Mouse (Mus musculus) MEL (cell line): ENCODE measurements around the gene Arhgap44. TPM values are rescaled to one million over a fixed set of nuclear protein-coding genes. Genes with fewer than 3 reads are reported as not detected.

Experiments used
- DNase-seq: peaks from one replicate; pipeline ENCODE4 v3.0.0; 2011; ENCODE audit warnings: low read depth, low spot score
- H3K27ac ChIP-seq: 2 replicates; pipeline ENCODE4 v1.5.1; 2012; ENCODE audit warnings: low read depth, mild to moderate bottlenecking, control low read depth, low read length, moderate library complexity; ENCODE audit not compliant: control insufficient read depth
- H3K27me3 ChIP-seq, 2 experiments: fragments of 150-350 bp in 1 of 2; sonication (generic) in 1 of 2; 2 replicates each; pipeline ENCODE4 v1.6.1; 2012; ENCODE audit warnings: low read length in 2 of 2, mild to moderate bottlenecking in 2 of 2, improper control_type of control experiment in 1 of 2, moderate library complexity in 1 of 2; ENCODE audit not compliant: insufficient read depth in 2 of 2, control insufficient read depth in 1 of 2
- H3K36me3 ChIP-seq, 2 experiments: 2 replicates each; pipeline ENCODE4 v1.6.1; 2012 to 2014; ENCODE audit warnings: low read length in 2 of 2, improper control_type of control experiment in 1 of 2, inconsistent platforms in 1 of 2, mild to moderate bottlenecking in 1 of 2; ENCODE audit not compliant: insufficient read depth in 2 of 2, control insufficient read depth in 1 of 2
- H3K4me1 ChIP-seq, 2 experiments: fragments of 150-350 bp in 1 of 2; sonication (generic) in 1 of 2; 2 replicates each; pipeline ENCODE4 v1.6.1; 2012; ENCODE audit warnings: low read length in 2 of 2, improper control_type of control experiment in 1 of 2, mild to moderate bottlenecking in 1 of 2; ENCODE audit not compliant: insufficient read depth in 2 of 2, control insufficient read depth in 1 of 2
- H3K4me3 ChIP-seq, 2 experiments: fragments of 150-350 bp in 1 of 2; sonication (generic) in 1 of 2; 2 replicates each; pipeline ENCODE4 v1.5.1; 2012; ENCODE audit warnings: low read depth in 2 of 2, low read length in 2 of 2, mild to moderate bottlenecking in 2 of 2, moderate library complexity in 2 of 2, control low read depth in 1 of 2, improper control_type of control experiment in 1 of 2; ENCODE audit not compliant: control insufficient read depth in 1 of 2, insufficient read depth in 1 of 2
- H3K79me2 ChIP-seq: 2 replicates; pipeline ENCODE4 v1.6.1; 2012; ENCODE audit warnings: mild to moderate bottlenecking, low read length, moderate library complexity; ENCODE audit not compliant: control insufficient read depth, poor library complexity, insufficient read depth
- H3K9ac ChIP-seq: 2 replicates; pipeline ENCODE4 v1.6.1; 2012; ENCODE audit warnings: low read depth, mild to moderate bottlenecking, control low read depth, low read length, moderate library complexity; ENCODE audit not compliant: control insufficient read depth, poor library complexity, severe bottlenecking
- H3K9me3 ChIP-seq: fragments of 150-350 bp; sonication (generic); replicated peaks from 2 replicates; pipeline ENCODE4 v1.6.1; 2012; ENCODE audit warnings: mild to moderate bottlenecking, low read length, improper control_type of control experiment, moderate library complexity; ENCODE audit not compliant: insufficient read depth
- BHLHE40 ChIP-seq: IDR thresholded peaks from 2 replicates; pipeline ENCODE4 v1.6.1; 2012; ENCODE audit warnings: low read depth, mild to moderate bottlenecking, inconsistent platforms, low read length, improper control_type of control experiment, borderline replicate concordance
- CHD2 ChIP-seq: IDR thresholded peaks from 2 replicates; pipeline ENCODE4 v1.6.1; 2011; ENCODE audit warnings: low read length, improper control_type of control experiment
- GATA1 ChIP-seq: IDR thresholded peaks from 2 replicates; pipeline ENCODE4 v1.6.1; 2011; ENCODE audit warnings: low read depth, low read length, improper control_type of control experiment
- JUND ChIP-seq: IDR thresholded peaks from 2 replicates; pipeline ENCODE4 v1.6.1; 2011; ENCODE audit warnings: low read depth, mild to moderate bottlenecking, improper control_type of control experiment, low read length
- MAFK ChIP-seq: IDR thresholded peaks from 2 replicates; pipeline ENCODE4 v1.6.1; 2011; ENCODE audit warnings: low read depth, mild to moderate bottlenecking, low read length, improper control_type of control experiment, borderline replicate concordance
- MAX ChIP-seq: IDR thresholded peaks from 2 replicates; pipeline ENCODE4 v1.6.1; 2011; ENCODE audit warnings: low read length, improper control_type of control experiment
- MAZ ChIP-seq: IDR thresholded peaks from 2 replicates; pipeline ENCODE4 v1.6.1; 2012; ENCODE audit warnings: low read depth, mild to moderate bottlenecking, inconsistent platforms, low read length, improper control_type of control experiment
- MYB ChIP-seq: IDR thresholded peaks from 2 replicates; pipeline ENCODE4 v1.6.1; 2011; ENCODE audit warnings: mild to moderate bottlenecking, low read depth, low read length, improper control_type of control experiment
- MYC ChIP-seq: IDR thresholded peaks from 2 replicates; pipeline ENCODE4 v1.6.1; 2011; ENCODE audit warnings: low read depth, mild to moderate bottlenecking, low read length, improper control_type of control experiment, moderate library complexity
- NRF1 ChIP-seq: IDR thresholded peaks from 2 replicates; pipeline ENCODE4 v1.6.1; 2014; ENCODE audit warnings: low read depth, mild to moderate bottlenecking, inconsistent platforms, low read length, improper control_type of control experiment, moderate library complexity; ENCODE audit not compliant: poor library complexity, insufficient read depth, severe bottlenecking
- POLR2A ChIP-seq, 2 experiments: IDR thresholded peaks; 2 replicates each; pipeline ENCODE4 v1.6.1; 2011 to 2012; ENCODE audit warnings: low read length in 2 of 2, mild to moderate bottlenecking in 2 of 2, control low read depth in 1 of 2, improper control_type of control experiment in 1 of 2, low read depth in 1 of 2, moderate library complexity in 1 of 2; ENCODE audit not compliant: control insufficient read depth in 1 of 2, insufficient read depth in 1 of 2, poor library complexity in 1 of 2
- POLR2AphosphoS2 ChIP-seq: IDR thresholded peaks from 2 replicates; pipeline ENCODE4 v1.6.1; 2011; ENCODE audit warnings: low read length, improper control_type of control experiment
- POLR2AphosphoS5 ChIP-seq: IDR thresholded peaks from 2 replicates; pipeline ENCODE4 v1.6.1; 2012; ENCODE audit warnings: low read depth, borderline replicate concordance, mild to moderate bottlenecking, inconsistent platforms, low read length, moderate library complexity, mixed read lengths
- UBTF ChIP-seq: IDR thresholded peaks from 2 replicates; pipeline ENCODE4 v1.6.1; 2012; ENCODE audit warnings: low read depth, mild to moderate bottlenecking, inconsistent platforms, low read length, improper control_type of control experiment, moderate library complexity, borderline replicate concordance; ENCODE audit not compliant: insufficient read depth
- USF1 ChIP-seq: IDR thresholded peaks from 2 replicates; pipeline ENCODE4 v1.6.1; 2014; ENCODE audit warnings: low read depth, mild to moderate bottlenecking, inconsistent platforms, low read length, improper control_type of control experiment, moderate library complexity
- ZC3H11A ChIP-seq: IDR thresholded peaks from 2 replicates; pipeline ENCODE4 v1.6.1; 2012; ENCODE audit warnings: low read depth, mild to moderate bottlenecking, inconsistent platforms, low read length, improper control_type of control experiment
- polyA plus RNA-seq, 2 experiments: library from polyadenylated mRNA; stranded (reverse) in 1 of 2; unstranded in 1 of 2; fragments of >175 nt in 1 of 2; fragments of >200 nt in 1 of 2; gene quantifications; 2 replicates each; pipeline versions ENCODE4 v1.2.1 to v1.2.4; 2012; ENCODE audit warnings: low replicate concordance in 2 of 2, low read depth in 1 of 2; ENCODE audit not compliant: insufficient read length in 2 of 2, insufficient read depth in 1 of 2, missing spikeins in 1 of 2
- total RNA-seq: library from RNA; depleted of rRNA; stranded (reverse); fragments of 300-350 nt; gene quantifications from 2 replicates; pipeline ENCODE4 v1.2.3, GENCODE M21; 2012

The Arhgap44 gene
- total and polyA plus RNA-seq, 3 experiments = 0.08 TPM; not detected in 2

- no peak overlapping the region for H3K27ac ChIP-seq
- no peak overlapping the region for H3K4me3 ChIP-seq
- no peaks in the 10 kb centered on the region for H3K9me3 ChIP-seq
- H3K27me3 ChIP-seq = no peaks in the 10 kb centered on the region; a peak in 1 of 4 replicates
- DNase-seq = no peak
- no peaks in the 10 kb centered on the region for H3K79me2 ChIP-seq
- H3K36me3 ChIP-seq = no peaks in the 10 kb centered on the region
- H3K9ac ChIP-seq = no peak overlapping the region
- H3K4me1 ChIP-seq = no peaks in the 10 kb centered on the region
- TF ChIP-seq GATA1 = no peak
- no peak for TF ChIP-seq MAFK
- no peak for TF ChIP-seq MYC
- TF ChIP-seq MYB = no peak
- no peak for TF ChIP-seq USF1
Observed at GRCm38 (mm10) chr11:65209441-65209840, 46.7 kb upstream of the Arhgap44 start.

GRCm38 (mm10) chr11:65205306-65205705 lies 42.5 kb upstream of the Arhgap44 start:
- Histone ChIP-seq H3K36me3 (no peaks in the 10 kb centered on the region), H3K9ac (no peak overlapping the region), H3K27me3 (no peaks in the 10 kb centered on the region), H3K79me2 (no peaks in the 10 kb centered on the region)
- TF ChIP-seq MYB (no peak), BHLHE40 (no peak), CHD2 (no peak), MAZ (no peak), JUND (no peak), POLR2AphosphoS2 (no peak), POLR2A (IDR thresholded peaks at IDR 0.05; ENCODE audit: control insufficient read depth in 1 of 2, insufficient read depth in 1 of 2, low read depth in 1 of 2, low read length in 2 of 2, poor library complexity in 1 of 2) (no peak), ZC3H11A (no peak)
- TF ChIP-seq, all 39 proteins: peak for 0
- H3K27ac ChIP-seq = no peak overlapping the region
- no peaks in the 10 kb centered on the region for H3K4me1 ChIP-seq
- no peaks in the 10 kb centered on the region for H3K9me3 ChIP-seq
- H3K4me3 ChIP-seq = no peak overlapping the region
- DNase-seq = no peak

- H3K9ac ChIP-seq = no peak overlapping the region
- H3K79me2 ChIP-seq = no peaks in the 10 kb centered on the region
- H3K4me1 ChIP-seq = no peaks in the 10 kb centered on the region
- H3K36me3 ChIP-seq = no peaks in the 10 kb centered on the region
- no peak for DNase-seq
- TF ChIP-seq POLR2AphosphoS5 (no peak), NRF1 (no peak), UBTF (no peak), POLR2AphosphoS2 (no peak), MAX (no peak)
- H3K27me3 ChIP-seq = no peaks in the 10 kb centered on the region
- no peaks in the 10 kb centered on the region for H3K9me3 ChIP-seq
- no peak overlapping the region for H3K27ac ChIP-seq
- H3K4me3 ChIP-seq = no peak overlapping the region
Observed at GRCm38 (mm10) chr11:65204651-65205050, 41.9 kb upstream of the Arhgap44 start.
